Mouse (Mus musculus): ENCODE measurements at regions not wholly inside any gene's neighbourhood (a gene's known extent, or its start where the extent isn't known, plus 50 kb on each side); places are given as distances from the start of the nearest gene placed in this dataset.

DNA sequence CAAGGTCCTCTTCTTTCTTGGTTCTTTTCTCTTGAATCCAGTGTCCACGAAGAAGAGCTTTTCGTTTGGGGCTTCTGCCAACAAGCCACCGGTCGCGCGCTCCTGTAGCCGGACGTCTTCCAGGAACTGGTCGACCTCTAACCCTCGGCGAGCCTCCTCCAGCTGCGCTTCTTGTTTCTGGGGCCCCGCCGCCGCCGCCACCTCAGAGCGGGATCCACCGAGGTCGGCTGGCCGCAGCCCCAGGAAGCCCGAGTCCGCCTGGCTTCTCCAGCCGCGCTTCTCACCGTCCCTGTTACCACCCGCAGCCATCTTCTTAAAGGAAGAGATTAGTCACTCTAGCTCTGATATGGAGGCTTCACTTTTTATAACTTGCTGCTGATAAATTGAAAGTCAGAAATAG, 118.6 kb upstream of the Gm37988 start:
- TF ChIP-seq CTCF (IDR thresholded peaks at IDR 0.05; ENCODE audit: borderline replicate concordance, insufficient read depth, low read length): no peak
- no peak for TF ChIP-seq POLR2A (IDR thresholded peaks at IDR 0.05; ENCODE audit: low read depth, low read length)

All from embryonic fibroblast, embryonic 13.5 days (primary cell).